Mouse (Mus musculus): ENCODE results near the gene Gucd1. TPM values are rescaled to one million over a fixed set of nuclear protein-coding genes. Genes with fewer than 3 reads are reported as not detected.
A peak's percentile ranks its signal among the peaks of the same experiment; 100 is the strongest.

Gucd1 gene
- total RNA-seq, 1 experiment from 2014 or later, result 87.2 TPM

DNA sequence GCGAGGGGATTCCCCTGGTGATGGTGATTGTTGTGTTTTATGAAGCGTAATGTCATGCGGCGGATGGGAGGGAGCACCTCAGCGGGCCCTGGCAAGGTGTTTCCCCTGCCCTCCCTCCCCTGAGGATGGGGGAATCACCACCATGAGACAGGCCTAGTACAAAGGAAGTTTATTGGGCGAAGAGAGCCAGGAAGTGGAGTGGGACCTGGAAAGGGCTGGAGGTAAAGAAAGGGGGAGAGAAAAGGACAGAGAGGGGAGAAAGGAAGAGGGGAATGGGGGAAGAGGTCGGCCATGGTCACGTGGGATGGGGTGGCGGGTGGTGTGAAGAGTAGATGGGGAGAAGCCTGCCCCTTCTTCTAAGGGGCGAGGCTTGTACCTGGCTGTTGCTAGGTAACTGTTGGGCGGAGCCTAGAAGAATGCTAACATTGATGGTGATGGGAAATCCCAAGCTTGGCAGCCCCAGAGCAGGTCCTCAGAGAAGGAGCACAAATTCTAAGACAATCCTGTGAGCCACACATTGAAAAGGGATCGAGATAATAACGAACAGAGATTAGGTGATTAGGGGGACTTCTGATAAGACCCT, 71.2 kb downstream of the Gucd1 start:
- ATAC-seq (ENCODE audit: extremely low read depth, insufficient number of reproducible peaks, low FRiP score, poor library complexity, severe bottlenecking), result peak; percentile 53

DNA sequence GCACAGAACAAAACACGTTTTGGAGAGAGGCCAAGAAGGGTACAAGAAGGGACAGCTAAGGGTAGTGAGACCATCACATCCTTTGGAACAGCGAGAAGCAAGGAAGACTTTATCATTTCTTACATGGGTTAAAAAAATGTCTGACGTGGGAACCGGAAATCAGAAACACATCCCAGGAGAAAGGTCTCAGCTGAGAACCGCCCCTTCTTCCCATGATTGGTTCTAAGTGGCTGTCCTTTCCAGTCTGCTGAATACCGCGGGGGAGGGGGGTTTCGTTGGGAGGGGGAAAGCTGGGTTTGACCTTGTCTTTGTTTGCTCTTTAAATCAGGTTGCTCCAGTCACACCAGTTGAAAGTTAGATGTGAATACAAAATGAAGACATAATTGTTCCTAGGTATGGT, 72.7 kb downstream of the Gucd1 start:
- ATAC-seq (ENCODE audit: extremely low read depth, insufficient number of reproducible peaks, low FRiP score, poor library complexity, severe bottlenecking), result no peak

DNA sequence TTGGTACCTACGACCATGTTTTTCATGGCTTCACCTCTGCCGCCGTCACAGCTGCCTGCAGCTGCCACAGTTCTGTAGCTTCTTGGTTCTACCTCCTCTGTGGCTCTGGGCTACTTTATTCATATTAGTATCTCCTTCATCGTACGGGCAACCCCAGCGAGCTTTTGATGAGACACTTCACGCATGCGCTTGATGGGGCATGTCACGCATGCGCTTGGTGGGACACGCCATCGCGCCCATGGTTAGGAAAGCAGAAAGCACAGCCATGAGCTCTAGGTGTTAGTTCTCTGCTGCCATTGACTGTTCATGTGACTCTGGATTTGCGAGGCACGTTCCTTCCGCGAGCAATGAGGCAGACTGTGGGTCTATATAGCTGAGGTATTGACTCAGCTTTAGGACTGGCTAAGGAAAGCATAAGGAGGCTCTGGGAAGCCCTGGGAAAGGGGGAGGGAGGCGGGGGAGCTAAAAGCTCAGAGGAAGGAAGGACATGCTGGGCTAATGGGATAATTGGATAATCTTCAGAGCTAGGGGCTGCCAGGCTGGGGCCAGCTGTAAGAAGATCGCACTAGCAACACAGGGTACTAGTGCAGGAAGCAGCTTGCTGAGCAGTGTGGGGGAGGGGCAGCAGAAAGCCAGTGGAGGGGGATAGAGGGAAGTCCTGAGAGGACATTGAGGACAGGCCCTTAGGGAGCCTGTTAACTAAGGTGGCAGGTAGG, 73.5 kb downstream of the Gucd1 start:
- ATAC-seq (ENCODE audit: extremely low read depth, insufficient number of reproducible peaks, low FRiP score, poor library complexity, severe bottlenecking), result no peak

DNA sequence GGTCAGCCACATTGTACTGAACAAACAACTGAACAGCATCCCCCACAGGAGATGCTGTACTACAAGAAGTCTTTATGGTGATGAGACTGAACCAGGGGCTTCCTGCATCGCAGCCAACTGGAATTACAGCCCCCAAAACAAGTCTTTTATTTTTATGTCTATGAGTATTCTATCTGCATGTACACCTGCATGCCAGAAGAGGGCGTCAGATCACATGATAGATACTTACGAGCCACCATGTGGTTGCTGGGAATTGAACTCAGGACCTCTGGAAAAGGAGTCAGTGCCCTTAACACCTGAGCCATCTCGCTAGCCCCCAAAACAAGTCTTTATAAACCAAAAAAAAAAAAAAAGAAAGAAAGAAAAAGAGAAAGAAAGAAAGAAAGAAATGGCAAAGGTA, 74.8 kb downstream of the Gucd1 start:
- ATAC-seq (ENCODE audit: extremely low read depth, insufficient number of reproducible peaks, low FRiP score, poor library complexity, severe bottlenecking), result no peak

DNA sequence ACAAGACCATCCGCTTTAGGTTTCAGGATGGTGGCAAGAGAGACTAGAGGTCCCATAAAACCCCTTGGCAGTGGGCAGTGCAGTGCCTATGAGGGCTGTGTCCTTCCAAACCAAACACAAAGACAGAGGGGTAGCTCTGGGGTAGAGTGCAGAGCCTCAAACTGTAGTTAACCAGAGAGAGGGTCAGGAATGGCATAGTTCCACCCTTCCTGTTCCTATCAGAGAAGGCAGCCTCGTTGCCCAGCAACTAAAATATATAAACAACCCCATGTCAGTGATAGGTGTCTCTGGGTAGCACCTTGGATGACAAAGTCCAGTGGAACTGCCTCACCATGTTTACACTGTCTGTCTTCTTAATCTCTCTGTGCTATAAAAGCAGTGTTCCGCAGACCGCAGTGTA, 76.0 kb downstream of the Gucd1 start:
- ATAC-seq (ENCODE audit: extremely low read depth, insufficient number of reproducible peaks, low FRiP score, poor library complexity, severe bottlenecking), result no peak

DNA sequence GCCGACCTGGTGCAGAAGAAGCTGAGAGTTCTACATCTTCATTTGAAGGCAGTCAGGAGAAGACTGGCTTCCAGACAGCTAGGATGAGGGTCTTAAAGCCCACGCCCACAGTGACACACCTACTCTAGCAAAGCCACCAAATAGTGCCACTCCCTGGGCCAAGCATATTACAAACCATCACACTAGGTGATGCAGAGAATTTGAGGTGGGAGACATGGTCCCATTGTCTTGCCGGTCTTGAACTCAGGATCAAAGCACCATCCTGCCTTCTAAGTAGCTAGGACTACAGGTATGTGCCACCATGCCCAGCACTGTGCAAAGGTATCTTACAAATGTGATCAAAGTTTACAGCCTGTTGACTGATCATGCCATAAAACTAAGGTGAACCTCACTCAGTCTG, 77.0 kb downstream of the Gucd1 start:
- ATAC-seq (ENCODE audit: extremely low read depth, insufficient number of reproducible peaks, low FRiP score, poor library complexity, severe bottlenecking), result no peak

DNA sequence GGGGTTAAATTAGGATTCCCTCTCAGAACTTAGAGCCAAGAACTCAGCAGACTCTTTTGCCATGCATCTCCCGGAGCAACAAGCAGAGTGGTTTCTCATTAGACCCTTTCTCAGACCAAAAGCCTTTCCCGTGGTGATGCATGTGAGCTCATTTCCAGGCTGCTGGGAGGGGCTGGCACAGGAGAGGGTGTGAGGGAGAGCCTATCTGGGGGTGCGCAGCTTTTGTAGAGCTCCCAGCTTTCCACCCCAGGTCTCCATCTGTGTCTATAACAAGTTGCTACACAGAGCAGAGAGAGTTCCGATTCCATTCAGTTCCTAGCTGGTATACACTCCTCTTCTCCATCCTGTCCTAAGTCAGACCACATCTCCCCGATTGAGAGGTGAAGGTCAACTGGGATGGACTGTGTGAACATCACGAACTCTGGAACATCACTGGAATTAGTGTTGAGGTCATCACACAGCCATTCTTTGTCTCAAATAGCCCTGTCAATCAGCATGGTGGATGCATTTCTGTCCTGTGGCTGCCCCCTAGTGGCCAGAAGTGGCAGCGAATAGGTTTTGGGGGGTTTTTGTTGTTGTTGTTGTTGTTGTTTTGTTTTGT, 78.5 kb downstream of the Gucd1 start:
- ATAC-seq (ENCODE audit: extremely low read depth, insufficient number of reproducible peaks, low FRiP score, poor library complexity, severe bottlenecking), result no peak

DNA sequence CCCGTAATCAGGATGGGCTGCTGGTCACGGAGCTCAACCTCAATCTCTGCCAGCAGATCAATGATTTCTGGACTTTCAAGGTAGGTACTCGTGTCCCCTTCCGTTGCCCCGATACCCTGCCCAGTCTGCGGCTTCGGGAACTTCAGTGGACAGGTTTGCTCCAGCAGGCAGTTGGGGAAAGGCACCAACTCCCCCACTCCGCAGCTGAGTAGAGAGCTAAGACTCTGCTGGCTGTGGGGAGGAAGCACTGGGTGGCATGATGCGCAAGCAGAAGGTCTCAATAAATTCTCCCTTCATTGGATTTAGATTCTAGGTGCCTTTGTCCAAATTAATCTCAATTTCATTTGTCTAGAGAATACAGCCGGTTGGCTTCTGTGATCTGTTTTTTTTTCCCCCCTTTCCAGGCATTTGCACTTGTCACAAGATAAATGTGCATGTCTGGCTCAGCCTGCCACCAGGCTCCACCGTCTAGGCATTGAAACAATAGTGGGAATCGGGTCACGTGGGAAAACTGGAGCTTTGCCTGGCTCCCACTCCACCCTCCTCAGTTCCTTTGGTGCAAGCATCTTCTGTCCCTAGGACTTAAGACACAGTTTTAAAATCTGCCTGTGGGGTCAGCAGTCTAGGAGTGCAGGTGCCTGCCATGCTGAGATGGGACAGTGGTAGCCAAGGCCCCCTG, 79.5 kb downstream of the Gucd1 start:
- ATAC-seq (ENCODE audit: extremely low read depth, insufficient number of reproducible peaks, low FRiP score, poor library complexity, severe bottlenecking), result no peak

DNA sequence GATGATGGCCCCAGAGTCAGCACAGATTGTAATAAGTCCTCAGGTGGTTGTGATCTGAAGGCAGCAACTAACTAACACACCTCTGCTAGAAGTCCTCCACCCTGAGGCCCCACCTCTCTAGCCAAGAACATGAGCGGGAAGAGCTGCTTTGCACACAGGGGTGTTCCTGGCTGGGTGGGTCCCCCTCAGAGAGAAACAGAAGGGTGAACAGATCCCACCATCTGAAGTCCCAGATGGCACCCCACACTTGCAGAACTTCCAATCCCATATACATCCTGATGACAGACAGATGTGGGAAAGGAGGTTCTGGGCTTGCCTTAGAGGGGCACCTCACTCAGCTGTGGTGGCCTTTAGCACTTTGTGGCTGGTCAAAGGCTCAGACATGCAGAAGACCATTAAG, 80.5 kb downstream of the Gucd1 start:
- no peak for ATAC-seq (ENCODE audit: extremely low read depth, insufficient number of reproducible peaks, low FRiP score, poor library complexity, severe bottlenecking)

DNA sequence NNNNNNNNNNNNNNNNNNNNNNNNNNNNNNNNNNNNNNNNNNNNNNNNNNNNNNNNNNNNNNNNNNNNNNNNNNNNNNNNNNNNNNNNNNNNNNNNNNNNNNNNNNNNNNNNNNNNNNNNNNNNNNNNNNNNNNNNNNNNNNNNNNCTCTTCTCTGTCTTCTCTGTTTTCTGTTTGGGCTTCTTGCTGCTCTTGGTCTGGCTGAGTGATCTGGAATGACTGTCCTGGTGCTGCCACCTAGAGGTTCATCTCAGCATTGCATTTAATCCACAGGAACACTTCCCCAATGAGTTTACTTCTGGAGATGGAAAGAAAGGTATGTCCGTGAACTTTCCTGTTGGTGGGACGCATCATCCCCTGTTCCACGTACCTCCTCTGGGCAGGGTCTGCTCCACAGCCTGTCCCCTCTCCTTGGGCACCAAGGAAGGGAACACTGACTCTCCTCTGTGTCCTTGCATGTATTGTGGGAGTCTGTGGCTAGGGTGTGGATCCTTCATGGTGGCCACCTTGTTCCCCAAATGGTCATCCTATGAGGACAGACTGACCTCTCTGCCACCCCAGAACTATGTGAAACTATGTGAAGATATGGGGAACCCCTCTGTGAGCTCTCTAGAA, 81.1 kb downstream of the Gucd1 start:
- peak; percentile 79 for ATAC-seq (ENCODE audit: extremely low read depth, insufficient number of reproducible peaks, low FRiP score, poor library complexity, severe bottlenecking)

DNA sequence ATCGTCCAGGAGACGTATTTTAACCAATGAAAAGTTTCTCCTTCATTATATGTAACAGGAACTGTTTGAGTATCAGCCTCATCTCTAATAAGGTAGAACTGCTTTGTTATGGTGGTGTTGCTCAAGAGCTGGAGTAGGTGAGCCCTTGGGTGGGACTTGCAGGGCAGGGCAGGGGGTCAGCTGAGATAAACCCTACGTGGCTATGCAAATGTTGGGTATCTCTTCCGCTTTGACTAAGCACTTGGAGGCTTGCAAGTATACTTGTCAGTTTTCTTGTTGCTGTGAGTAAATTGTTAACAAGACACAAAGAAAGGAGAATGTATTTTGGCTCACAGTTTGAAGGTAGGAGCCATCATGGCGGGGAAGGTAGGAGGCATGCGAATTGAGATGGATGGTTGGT, 87.1 kb downstream of the Gucd1 start:
- ATAC-seq (ENCODE audit: extremely low read depth, insufficient number of reproducible peaks, low FRiP score, poor library complexity, severe bottlenecking), result peak; percentile 37; the same call in 1 of the 2 replicates

DNA sequence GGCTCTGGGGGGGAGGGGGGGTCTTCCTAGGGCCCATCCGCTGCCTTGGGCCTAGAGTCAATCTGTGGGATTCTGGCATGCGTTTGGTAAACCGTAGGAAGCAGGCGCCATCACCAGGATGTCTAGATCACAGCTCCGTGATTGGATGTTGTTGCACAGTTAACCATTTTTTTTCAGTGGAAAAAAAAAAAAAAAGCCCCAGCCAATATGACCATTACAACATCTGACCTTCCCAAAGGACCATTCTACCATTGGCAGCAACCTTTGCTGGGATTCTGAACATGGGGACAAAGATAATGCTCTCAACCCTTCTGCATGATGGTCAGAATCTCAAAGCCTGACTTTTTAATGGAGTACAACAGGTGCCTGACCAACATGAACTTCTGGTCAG, 87.6 kb downstream of the Gucd1 start:
- ATAC-seq (ENCODE audit: extremely low read depth, insufficient number of reproducible peaks, low FRiP score, poor library complexity, severe bottlenecking), result no peak

DNA sequence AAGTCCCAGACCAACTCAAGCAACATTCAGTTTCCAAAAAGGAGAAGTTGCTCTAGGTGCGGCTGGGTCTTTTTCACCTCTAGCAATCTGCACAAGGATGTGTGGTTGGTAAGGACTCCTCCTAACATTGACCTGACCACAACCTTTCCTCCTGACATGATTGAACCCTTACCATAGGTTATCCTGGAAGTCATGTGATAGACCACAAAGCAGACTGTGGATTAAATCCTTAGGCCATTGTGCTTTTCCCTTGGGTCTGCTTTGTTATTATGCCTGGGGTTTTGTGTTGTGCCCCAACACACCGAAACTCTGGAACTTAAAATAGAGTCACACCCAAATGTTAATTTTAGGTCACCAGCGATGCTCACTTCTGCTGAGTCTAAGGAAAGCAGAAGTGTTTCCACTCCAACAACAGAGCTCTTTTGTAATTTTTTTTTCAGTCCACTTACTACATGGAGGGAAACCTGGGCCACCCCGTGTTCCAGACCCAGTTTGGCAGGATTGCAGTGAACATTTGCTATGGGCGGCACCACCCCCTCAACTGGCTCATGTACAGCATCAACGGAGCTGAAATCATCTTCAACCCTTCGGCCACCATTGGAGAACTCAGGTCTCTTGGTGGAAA, 88.1 kb downstream of the Gucd1 start:
- ATAC-seq (ENCODE audit: extremely low read depth, insufficient number of reproducible peaks, low FRiP score, poor library complexity, severe bottlenecking), result peak; percentile 67

DNA sequence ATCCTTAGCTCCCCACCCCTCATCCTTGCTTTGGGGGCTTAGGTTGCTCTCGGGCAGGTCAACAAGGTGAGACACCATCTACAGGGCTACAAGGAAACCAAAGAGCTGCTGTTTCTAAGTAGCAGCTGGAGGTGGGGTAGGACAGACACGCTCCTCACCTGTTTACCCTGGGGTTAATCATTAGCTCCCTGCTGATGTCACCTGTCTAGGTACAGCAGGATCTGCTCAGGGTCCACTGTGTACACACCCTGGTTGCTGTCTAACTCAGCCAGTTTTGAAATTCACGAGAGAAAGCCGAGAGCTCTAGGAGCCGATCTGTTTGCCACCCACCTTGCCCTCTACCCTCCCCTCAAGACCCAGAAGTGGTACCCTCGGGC, 88.8 kb downstream of the Gucd1 start:
- ATAC-seq (ENCODE audit: extremely low read depth, insufficient number of reproducible peaks, low FRiP score, poor library complexity, severe bottlenecking), result no peak; the same call in 1 of the 2 replicates

DNA sequence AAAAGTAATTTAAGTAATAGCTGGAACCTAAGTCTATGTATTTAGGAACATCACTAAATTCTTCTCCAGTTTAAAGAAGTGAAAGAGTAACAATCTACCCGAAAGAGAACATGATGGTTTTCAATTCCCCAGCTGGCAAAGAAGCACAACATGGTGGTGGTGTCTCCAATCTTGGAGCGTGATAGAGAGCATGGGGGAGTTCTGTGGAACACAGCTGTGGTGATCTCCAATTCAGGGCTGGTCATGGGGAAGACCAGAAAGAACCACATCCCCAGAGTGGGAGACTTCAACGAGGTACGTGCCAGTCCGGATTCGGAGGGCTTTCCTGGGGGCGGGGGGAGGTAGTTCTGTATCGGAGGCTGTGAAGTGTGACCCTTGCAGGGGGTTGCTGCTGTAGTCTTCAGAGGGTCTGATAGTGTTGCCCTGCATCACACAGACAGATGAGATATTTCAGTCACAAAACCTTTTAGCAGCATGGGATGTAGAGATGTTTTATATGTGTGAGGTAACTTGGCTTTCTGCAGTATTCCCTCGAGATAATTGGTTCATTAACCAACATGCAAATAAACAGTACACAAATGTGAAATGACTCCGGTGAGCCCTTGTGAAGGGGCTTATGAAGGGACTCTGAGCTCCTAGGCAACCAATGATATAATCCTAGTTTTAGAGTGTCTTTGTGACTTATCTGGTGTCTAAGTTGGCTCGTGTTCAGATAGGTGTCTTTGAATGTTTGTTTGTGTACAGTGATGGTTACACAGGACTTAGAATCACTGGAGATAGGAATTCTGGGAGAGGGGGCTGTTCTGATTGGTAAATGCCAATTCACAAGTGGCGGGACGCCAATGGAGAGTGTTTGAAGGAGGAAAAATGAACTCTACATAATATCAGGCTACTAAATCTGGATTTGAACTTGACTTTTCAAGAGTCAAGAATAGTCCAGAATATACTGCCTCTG, 89.4 kb downstream of the Gucd1 start:
- no peak for ATAC-seq (ENCODE audit: extremely low read depth, insufficient number of reproducible peaks, low FRiP score, poor library complexity, severe bottlenecking)

DNA sequence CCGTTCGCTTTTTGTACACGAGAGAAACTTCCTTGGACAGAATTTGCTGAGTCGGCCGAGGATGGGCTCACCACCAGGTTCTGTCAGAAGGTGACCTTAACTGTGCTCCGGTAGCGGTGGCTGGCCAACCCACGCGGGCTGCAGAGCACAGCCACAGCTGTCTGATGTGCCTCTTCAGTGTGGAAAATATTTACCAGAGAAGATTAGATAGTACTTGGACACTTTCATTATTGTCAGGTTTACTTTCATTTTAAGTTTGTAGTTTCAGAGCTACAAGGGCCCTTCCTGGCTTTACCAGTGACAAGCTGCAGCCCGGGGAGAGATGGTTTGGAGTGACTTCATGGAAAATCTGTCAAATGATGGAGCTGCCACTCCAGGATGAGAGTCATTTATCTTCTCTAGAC, 93.3 kb downstream of the Gucd1 start:
- ATAC-seq (ENCODE audit: extremely low read depth, insufficient number of reproducible peaks, low FRiP score, poor library complexity, severe bottlenecking), result no peak

DNA sequence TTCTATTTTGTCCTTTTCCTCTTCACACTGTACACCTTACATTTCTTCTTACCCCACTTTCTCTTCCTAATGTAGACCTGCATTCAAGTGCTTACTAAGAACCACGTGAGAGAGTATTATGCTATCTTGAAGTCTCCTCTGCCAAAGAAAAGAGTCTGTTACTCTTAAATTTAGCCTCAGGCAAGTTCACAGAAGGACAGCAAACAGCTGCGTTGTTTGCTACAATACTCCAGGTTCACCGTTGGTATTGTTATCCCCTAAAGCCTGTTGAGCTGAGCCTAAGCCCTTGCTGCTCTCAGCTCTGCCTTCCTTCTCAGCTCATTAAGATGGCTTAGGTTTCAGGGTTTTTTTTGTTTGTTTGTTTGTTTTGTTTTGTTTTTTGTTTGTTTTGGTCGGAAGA, 99.0 kb downstream of the Gucd1 start:
- no peak for ATAC-seq (ENCODE audit: extremely low read depth, insufficient number of reproducible peaks, low FRiP score, poor library complexity, severe bottlenecking)

DNA sequence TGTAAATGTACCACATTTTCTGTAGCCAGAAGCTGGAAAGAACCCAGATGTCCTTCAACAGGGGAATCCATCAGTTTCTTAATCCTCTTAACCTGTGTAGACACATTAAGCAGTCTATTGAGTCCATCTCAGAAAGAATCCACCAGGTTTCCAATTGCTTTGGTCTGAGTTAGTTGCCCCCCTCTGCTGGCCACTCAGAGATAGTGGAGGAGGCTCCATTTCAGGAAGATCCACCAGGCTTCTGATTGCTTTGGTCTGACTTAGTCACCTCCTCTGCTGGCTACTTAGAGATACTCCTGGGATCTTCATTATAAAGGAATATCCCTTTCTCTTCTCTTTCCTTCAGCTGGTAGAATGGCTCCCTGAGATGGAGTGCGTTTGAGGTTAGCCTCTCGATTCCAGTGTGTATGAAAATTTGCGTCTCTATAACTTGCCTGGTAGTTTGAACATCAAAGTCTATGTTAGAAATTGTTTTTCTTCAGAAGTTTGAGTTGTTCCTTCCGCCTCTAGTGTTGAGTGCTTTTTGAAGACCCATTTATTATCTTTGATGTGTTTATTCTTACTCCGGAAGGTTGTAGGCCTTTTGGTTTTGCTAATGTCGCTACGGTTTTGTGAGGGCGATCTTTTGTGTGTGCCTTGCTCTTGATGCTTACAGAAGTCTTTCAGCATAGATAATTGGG, 100.3 kb downstream of the Gucd1 start:
- no peak for ATAC-seq (ENCODE audit: extremely low read depth, insufficient number of reproducible peaks, low FRiP score, poor library complexity, severe bottlenecking)

Measured in neutrophil, adult 5-6 weeks (primary cell).